Mouse (Mus musculus) limb, embryonic 10.5 days (tissue): ENCODE measurements at regions not wholly inside any gene's neighbourhood (a gene's known extent, or its start where the extent isn't known, plus 50 kb on each side); places are given as distances from the start of the nearest gene placed in this dataset.
"Not testable (repeated sequence)": the region's sequence is repeated elsewhere in the genome, so short reads cannot be mapped to it uniquely, and the experiment has no call there.

Experiments
- DNase-seq: peaks from one replicate; pipeline ENCODE4 v3.0.0-alpha.2; 2017; ENCODE audit warnings: low spot score
- H3K27ac ChIP-seq: fragments of 300-500 bp; sonication (generic); 2 replicates; pipeline ENCODE4 v1.5.1; 2016; ENCODE audit warnings: mild to moderate bottlenecking
- H3K27me3 ChIP-seq: fragments of 300-500 bp; sonication (generic); 2 replicates; pipeline ENCODE4 v1.6.1; 2016; ENCODE audit warnings: low read depth, mild to moderate bottlenecking; ENCODE audit not compliant: poor library complexity, severe bottlenecking
- H3K36me3 ChIP-seq: fragments of 300-500 bp; sonication (generic); 2 replicates; pipeline ENCODE4 v1.6.1; 2016; ENCODE audit warnings: mild to moderate bottlenecking, moderate library complexity
- H3K4me1 ChIP-seq: fragments of 300-500 bp; sonication (generic); 2 replicates; pipeline ENCODE4 v1.6.1; 2016
- H3K4me3 ChIP-seq: fragments of 300-500 bp; sonication (generic); 2 replicates; pipeline ENCODE4 v1.5.1; 2016; ENCODE audit warnings: mild to moderate bottlenecking, moderate library complexity
- H3K9me3 ChIP-seq: fragments of 300-500 bp; sonication (generic); replicated peaks from 2 replicates; pipeline ENCODE4 v1.6.1; 2016; ENCODE audit warnings: mild to moderate bottlenecking
- WGBS: fragments of 180-500 bp; shearing (Covaris S2); methylation state at CpG from one replicate; pipeline ENCODE4 v1.1.7; 2016; 5-methylcytosine and 5-hydroxymethylcytosine counted together

DNA sequence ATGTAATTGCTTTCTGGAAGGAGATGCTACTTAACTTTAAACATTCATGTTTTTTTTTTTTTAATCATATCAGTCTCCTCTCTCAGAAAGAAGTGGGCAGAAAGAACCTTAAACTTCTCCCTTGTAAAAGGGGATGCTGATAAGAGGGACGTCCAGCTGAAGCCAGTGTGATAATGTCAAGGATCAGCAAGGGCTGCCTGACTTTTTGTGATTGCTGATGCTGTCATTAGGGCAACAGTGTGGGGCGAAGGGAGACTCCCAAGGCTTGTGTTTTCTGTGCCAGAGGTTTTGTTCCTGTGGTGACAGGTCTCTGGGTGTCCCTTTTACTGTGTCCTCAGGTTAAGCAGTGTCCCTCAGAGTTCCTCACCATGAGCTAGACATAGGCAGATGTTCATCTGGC lies 61.8 kb upstream of the Prkar2b start:
- DNase-seq: no peak
- Histone ChIP-seq H3K27me3 (no peaks in the 10 kb centered on the region), H3K4me1 (peaks cover 6% of the 10 kb centered on the region), H3K9me3 (no peaks in the 10 kb centered on the region), H3K27ac (no peak overlapping the region), H3K36me3 (no peaks in the 10 kb centered on the region), H3K4me3 (no peak overlapping the region)
- 49% methylated on average over 2 of the region's 2 CpGs for WGBS

DNA sequence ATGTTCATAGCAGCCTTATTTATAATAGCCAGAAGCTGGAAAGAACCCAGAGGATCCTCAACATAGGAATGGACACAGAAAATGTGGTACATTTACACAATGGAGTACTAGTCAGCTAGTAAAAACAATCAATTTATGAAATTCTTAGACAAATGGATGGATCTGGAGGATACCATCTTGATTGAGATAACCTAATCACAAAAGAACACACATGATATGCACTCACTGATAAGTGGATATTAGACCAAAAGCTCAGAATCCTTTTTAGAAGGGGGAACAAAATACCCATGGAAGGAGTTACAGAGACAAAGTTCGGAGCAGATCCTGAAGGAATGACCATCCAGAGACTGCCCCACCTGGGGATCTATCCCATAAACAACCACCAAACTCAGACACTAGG lies 60.9 kb upstream of the Prkar2b start:
- not testable (repeated sequence) for H3K9me3 ChIP-seq, DNase-seq, H3K4me1 ChIP-seq, H3K36me3 ChIP-seq, H3K4me3 ChIP-seq, H3K27me3 ChIP-seq, H3K27ac ChIP-seq
- WGBS: 98% methylated on average over 1 of the region's 1 CpGs

DNA sequence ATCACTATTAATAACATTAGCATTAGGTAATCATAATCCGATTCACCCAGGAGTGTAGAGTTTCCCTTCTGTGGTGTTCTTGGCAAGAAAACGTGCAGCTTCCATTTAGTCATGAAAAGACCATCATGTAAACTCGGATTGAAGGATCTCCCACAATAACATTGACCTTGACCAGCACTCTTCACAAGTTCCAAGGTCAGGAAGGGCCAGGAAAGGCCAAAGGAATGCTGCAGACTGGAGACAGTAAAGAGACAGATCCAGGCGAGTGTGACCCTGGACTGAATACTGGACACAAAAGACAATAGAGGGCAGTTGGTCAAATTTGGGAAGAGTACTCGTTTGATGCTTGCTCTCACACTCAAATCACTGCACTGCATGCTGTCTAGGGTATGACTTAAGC lies 51.6 kb upstream of the Prkar2b start:
- no peaks in the 10 kb centered on the region for H3K27me3 ChIP-seq
- WGBS: 80% methylated on average over 5 of the region's 5 CpGs
- no peak for DNase-seq
- H3K27ac ChIP-seq: no peak overlapping the region
- no peak overlapping the region for H3K4me3 ChIP-seq
- H3K4me1 ChIP-seq: peaks cover 22% of the 10 kb centered on the region
- H3K9me3 ChIP-seq: no peaks in the 10 kb centered on the region
- H3K36me3 ChIP-seq: no peaks in the 10 kb centered on the region

DNA sequence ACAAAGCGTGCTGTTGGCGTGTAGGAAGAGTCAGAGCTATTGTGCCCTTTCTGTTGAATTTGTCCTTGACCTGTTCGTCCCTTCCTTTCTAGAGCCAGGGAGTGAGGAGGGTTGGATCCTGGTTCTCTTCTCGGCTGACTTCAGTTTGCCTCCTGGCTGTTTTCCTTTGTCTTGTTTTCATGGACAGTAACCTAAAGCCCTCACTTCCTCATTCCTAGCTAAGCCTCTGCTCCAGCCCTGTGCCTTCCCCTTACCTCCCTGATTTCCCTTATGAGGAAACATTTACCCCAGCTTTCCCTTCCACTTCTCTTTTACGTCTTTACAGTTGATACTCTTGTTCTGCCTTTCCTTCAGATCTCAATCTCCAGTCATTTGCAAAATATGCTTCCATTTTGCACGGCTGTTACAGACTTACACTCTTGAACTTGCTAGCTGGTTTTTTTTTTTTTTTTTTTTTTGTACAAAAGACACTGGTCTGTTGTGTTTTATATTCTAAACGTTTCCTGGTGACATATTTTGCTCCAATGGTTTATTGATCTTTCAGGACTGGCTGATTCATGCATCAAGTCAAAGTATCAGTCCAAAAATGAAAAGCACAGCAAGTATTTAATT lies 50.5 kb upstream of the Prkar2b start:
- WGBS: 58% methylated on average over 7 of the region's 7 CpGs
- DNase-seq: peak; percentile 36
- Histone ChIP-seq H3K36me3 (no peaks in the 10 kb centered on the region), H3K4me1 (peaks cover 22% of the 10 kb centered on the region), H3K4me3 (no peak overlapping the region), H3K27ac (peak overlapping the region; percentile 61), H3K27me3 (no peaks in the 10 kb centered on the region), H3K9me3 (no peaks in the 10 kb centered on the region)

DNA sequence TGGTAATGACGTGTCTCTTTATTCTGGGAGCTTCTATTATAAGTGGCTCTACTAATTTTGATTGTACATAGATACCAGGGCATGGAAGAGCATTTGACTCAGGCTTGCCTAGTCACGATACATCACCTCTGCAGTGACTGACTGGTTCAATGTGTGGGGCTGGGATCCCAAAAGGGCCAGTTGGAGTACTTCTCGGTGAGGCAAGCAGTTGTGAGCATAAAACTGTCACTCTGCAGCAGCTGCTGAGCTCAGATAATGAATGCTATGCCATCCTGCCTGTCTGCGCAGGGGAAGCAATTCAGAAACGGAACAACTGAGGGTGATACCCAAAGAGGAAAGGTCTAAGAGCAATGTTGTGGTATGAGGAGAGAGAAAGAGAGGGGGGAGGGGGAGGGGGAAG lies 49.8 kb upstream of the Prkar2b start:
- Histone ChIP-seq H3K36me3 (no peaks in the 10 kb centered on the region), H3K9me3 (no peaks in the 10 kb centered on the region), H3K4me1 (peaks cover 25% of the 10 kb centered on the region), H3K27ac (no peak overlapping the region; the same call in 1 of the 2 replicates), H3K27me3 (no peaks in the 10 kb centered on the region), H3K4me3 (no peak overlapping the region)
- DNase-seq: no peak
- 24% methylated on average over 5 of the region's 5 CpGs for WGBS
